Mouse (Mus musculus) hindbrain, embryonic 15.5 days (tissue): Measurements from ENCODE around the gene Csad. TPM values are rescaled to one million over a fixed set of nuclear protein-coding genes. Genes with fewer than 3 reads are reported as not detected.
"Not testable (repeated sequence)": the region's sequence is repeated elsewhere in the genome, so short reads cannot be mapped to it uniquely, and the experiment has no call there.

Source experiments
- ATAC-seq: fragments of 200-750 bp; cut with Nextera tagmentation; 2 replicates; pipeline ENCODE4 v1.8.0; 2017; ENCODE audit warnings: low read depth, moderate number of reproducible peaks, moderate TSS enrichment; ENCODE audit not compliant: low FRiP score
- H3K27ac ChIP-seq: fragments of 300-500 bp; sonication (generic); replicated peaks from 2 replicates; pipeline ENCODE4 v1.5.1; 2015; ENCODE audit warnings: mild to moderate bottlenecking, inconsistent platforms
- H3K27me3 ChIP-seq: fragments of 300-500 bp; sonication (generic); 2 replicates; pipeline ENCODE4 v1.6.1; 2015; ENCODE audit warnings: control low read depth, inconsistent platforms
- H3K36me3 ChIP-seq: fragments of 300-500 bp; sonication (generic); 2 replicates; pipeline ENCODE4 v1.6.1; 2015; ENCODE audit warnings: control low read depth, inconsistent platforms
- H3K4me1 ChIP-seq: fragments of 300-500 bp; sonication (generic); replicated peaks from 2 replicates; pipeline ENCODE4 v1.6.1; 2015; ENCODE audit warnings: control low read depth, inconsistent platforms
- H3K4me2 ChIP-seq: fragments of 300-500 bp; sonication (generic); 2 replicates; pipeline ENCODE4 v1.6.1; 2015; ENCODE audit warnings: moderate library complexity, mild to moderate bottlenecking, inconsistent platforms
- H3K4me3 ChIP-seq: fragments of 300-500 bp; sonication (generic); 2 replicates; pipeline ENCODE4 v1.5.1; 2015; ENCODE audit warnings: mild to moderate bottlenecking, inconsistent platforms
- H3K9ac ChIP-seq: fragments of 300-500 bp; sonication (generic); 2 replicates; pipeline ENCODE4 v1.6.1; 2015; ENCODE audit warnings: inconsistent platforms
- H3K9me3 ChIP-seq: fragments of 300-500 bp; sonication (generic); 2 replicates; pipeline ENCODE4 v1.6.1; 2016; ENCODE audit warnings: control low read depth, inconsistent platforms
- WGBS: fragments of 180-500 bp; shearing (Covaris S2); methylation state at CpG from one replicate; pipeline ENCODE4 v1.1.7; 2015; 5-methylcytosine and 5-hydroxymethylcytosine counted together
- polyA plus RNA-seq: library from polyadenylated mRNA; unstranded; fragments of >200 nt; fragmentation: Nextera tagmentation; extraction: Ambion mirVana; gene quantifications from 2 replicates; pipeline ENCODE4 v1.2.1, GENCODE M21; 2015

Csad gene
- polyA plus RNA-seq, 1 experiment from 2014 or later = 40.1 TPM

GRCm38 (mm10) chr15:102231748-102232147 lies 27.2 kb upstream of the Csad start, which contains the start of gene Itgb7:
Itgb7 (minus strand) TSS chr15:102231944.
- no peak for ATAC-seq
- 57% methylated on average over 6 of the region's 6 CpGs for WGBS
- no peak within 1 kb of the TSS for H3K4me2 ChIP-seq
- no peak within 1 kb of the TSS for H3K9ac ChIP-seq
- H3K27ac ChIP-seq = no peak within 1 kb of the TSS
- H3K4me1 ChIP-seq = no peaks in the 10 kb centered on the region
- no peak within 1 kb of the TSS for H3K4me3 ChIP-seq
- H3K36me3 ChIP-seq = no peaks in the 10 kb centered on the region
- no peaks in the 10 kb centered on the region for H3K27me3 ChIP-seq
- H3K9me3 ChIP-seq = no peaks in the 10 kb centered on the region

GRCm38 (mm10) chr15:102230408-102231321 lies 26.1 kb upstream of the Csad start:
- H3K27ac ChIP-seq = no peak overlapping the region
- WGBS = 79% methylated on average over 17 of the region's 17 CpGs
- H3K4me1 ChIP-seq = no peaks in the 10 kb centered on the region
- peaks cover 3% of the 10 kb centered on the region; the same call in 1 of the 2 replicates for H3K27me3 ChIP-seq
- H3K36me3 ChIP-seq = no peaks in the 10 kb centered on the region
- no peak for ATAC-seq
- H3K9me3 ChIP-seq = no peaks in the 10 kb centered on the region
- H3K4me3 ChIP-seq = no peak overlapping the region
- no peak overlapping the region for H3K4me2 ChIP-seq
- H3K9ac ChIP-seq = no peak overlapping the region

- H3K9ac ChIP-seq, H3K4me2 ChIP-seq, H3K4me3 ChIP-seq, H3K9me3 ChIP-seq, ATAC-seq, H3K27ac ChIP-seq, H3K36me3 ChIP-seq: not testable (repeated sequence)
- Histone ChIP-seq H3K27me3 (peaks cover 28% of the 10 kb centered on the region), H3K4me1 (peaks cover 12% of the 10 kb centered on the region)
- 80% methylated on average over 6 of the region's 6 CpGs for WGBS
Measured at GRCm38 (mm10) chr15:102225619-102226018, 21.1 kb upstream of the Csad start.

GRCm38 (mm10) chr15:102224992-102225617 lies 20.6 kb upstream of the Csad start:
- H3K9ac ChIP-seq = 0 out of 2 replicates have a peak overlapping the region, but pooled peaks have one; percentile 35
- H3K9me3 ChIP-seq = no peaks in the 10 kb centered on the region
- H3K4me2 ChIP-seq = peak overlapping the region; percentile 90
- H3K27me3 ChIP-seq = peaks cover 28% of the 10 kb centered on the region
- H3K4me1 ChIP-seq = peaks cover 12% of the 10 kb centered on the region
- H3K36me3 ChIP-seq = no peaks in the 10 kb centered on the region
- ATAC-seq = peak; percentile 31; the same call in 1 of the 2 replicates
- WGBS = 21% methylated on average over 19 of the region's 21 CpGs
- H3K27ac ChIP-seq = no peak overlapping the region
- H3K4me3 ChIP-seq = peak overlapping the region; percentile 41

- peak; percentile 87 for ATAC-seq
- no peak overlapping the region for H3K27ac ChIP-seq
- peaks cover 12% of the 10 kb centered on the region for H3K4me1 ChIP-seq
- peaks cover 28% of the 10 kb centered on the region for H3K27me3 ChIP-seq
- no peaks in the 10 kb centered on the region for H3K9me3 ChIP-seq
- WGBS = 2% methylated on average over 43 of the region's 43 CpGs
- no peaks in the 10 kb centered on the region for H3K36me3 ChIP-seq
- peak overlapping the region; percentile 90 for H3K4me2 ChIP-seq
- H3K9ac ChIP-seq = peak overlapping the region; percentile 35
- H3K4me3 ChIP-seq = peak overlapping the region; percentile 41
Measured at GRCm38 (mm10) chr15:102224186-102224991, 19.9 kb upstream of the Csad start.

- H3K9ac ChIP-seq = no peak overlapping the region
- no peak overlapping the region for H3K4me3 ChIP-seq
- no peaks in the 10 kb centered on the region for H3K9me3 ChIP-seq
- H3K36me3 ChIP-seq = no peaks in the 10 kb centered on the region
- no peak overlapping the region for H3K4me2 ChIP-seq
- peaks cover 28% of the 10 kb centered on the region for H3K27me3 ChIP-seq
- H3K4me1 ChIP-seq = peaks cover 12% of the 10 kb centered on the region
- WGBS = 55% methylated on average over 10 of the region's 10 CpGs
- no peak for ATAC-seq
- no peak overlapping the region for H3K27ac ChIP-seq
Measured at GRCm38 (mm10) chr15:102222386-102222785, 17.9 kb upstream of the Csad start.

- WGBS = 85% methylated on average over 7 of the region's 7 CpGs
- Histone ChIP-seq H3K27me3 (0 out of 2 replicates have a peak, but pooled peaks cover 3% of the 10 kb centered on the region), H3K9ac (no peak overlapping the region), H3K9me3 (no peaks in the 10 kb centered on the region), H3K4me1 (no peaks in the 10 kb centered on the region), H3K4me2 (no peak overlapping the region), H3K36me3 (peaks cover 30% of the 10 kb centered on the region), H3K4me3 (no peak overlapping the region), H3K27ac (no peak overlapping the region)
- ATAC-seq = no peak
Measured at GRCm38 (mm10) chr15:102217325-102217724, 12.8 kb upstream of the Csad start.

GRCm38 (mm10) chr15:102216459-102217228 lies 12.1 kb upstream of the Csad start:
- no peaks in the 10 kb centered on the region for H3K4me1 ChIP-seq
- no peak overlapping the region for H3K4me3 ChIP-seq
- no peak overlapping the region for H3K27ac ChIP-seq
- H3K27me3 ChIP-seq = no peaks in the 10 kb centered on the region
- H3K9me3 ChIP-seq = no peaks in the 10 kb centered on the region
- H3K9ac ChIP-seq = no peak overlapping the region
- H3K4me2 ChIP-seq = no peak overlapping the region
- H3K36me3 ChIP-seq = peaks cover 37% of the 10 kb centered on the region
- no peak for ATAC-seq
- 79% methylated on average over 16 of the region's 16 CpGs for WGBS

GRCm38 (mm10) chr15:102215624-102216023 lies 11.1 kb upstream of the Csad start:
- H3K9me3 ChIP-seq = no peaks in the 10 kb centered on the region
- no peak overlapping the region for H3K27ac ChIP-seq
- no peak overlapping the region for H3K4me3 ChIP-seq
- no peak for ATAC-seq
- 64% methylated on average over 6 of the region's 6 CpGs for WGBS
- H3K9ac ChIP-seq = no peak overlapping the region
- no peaks in the 10 kb centered on the region for H3K27me3 ChIP-seq
- peaks cover 44% of the 10 kb centered on the region for H3K36me3 ChIP-seq
- no peak overlapping the region for H3K4me2 ChIP-seq
- no peaks in the 10 kb centered on the region for H3K4me1 ChIP-seq

- Histone ChIP-seq H3K27me3 (no peaks in the 10 kb centered on the region), H3K9ac (no peak overlapping the region), H3K4me1 (no peaks in the 10 kb centered on the region), H3K4me2 (no peak overlapping the region), H3K9me3 (no peaks in the 10 kb centered on the region), H3K36me3 (peaks cover 53% of the 10 kb centered on the region), H3K27ac (no peak overlapping the region), H3K4me3 (no peak overlapping the region)
- ATAC-seq = no peak
- 39% methylated on average over 2 of the region's 2 CpGs for WGBS
Measured at GRCm38 (mm10) chr15:102214132-102214531, 9.6 kb upstream of the Csad start.

- no peaks in the 10 kb centered on the region for H3K27me3 ChIP-seq
- H3K9me3 ChIP-seq = no peaks in the 10 kb centered on the region
- peaks cover 62% of the 10 kb centered on the region for H3K36me3 ChIP-seq
- H3K9ac ChIP-seq = no peak overlapping the region
- no peak for ATAC-seq
- WGBS = 83% methylated on average over 6 of the region's 6 CpGs
- no peak overlapping the region for H3K4me3 ChIP-seq
- H3K4me2 ChIP-seq = no peak overlapping the region
- peaks cover 11% of the 10 kb centered on the region for H3K4me1 ChIP-seq
- no peak overlapping the region for H3K27ac ChIP-seq
Measured at GRCm38 (mm10) chr15:102211895-102212294, 7.4 kb upstream of the Csad start.
